ENCODE assay signal across 12 mouse cellular contexts in genomic region chr4:120702056-120702455, GRCm38 (mm10). TPM values are rescaled to one million over a fixed set of nuclear protein-coding genes. Genes with fewer than 3 reads are reported as not detected.
A peak's percentile ranks its signal among the peaks of the same experiment; 100 is the strongest.
DNase-seq lines count a peak whose midpoint lies in the region; ATAC-seq and TF ChIP-seq lines count a peak whose summit lies in the region.
"Had no signal": no experiment of that assay in that cellular context is flagged by ENCODE, and none has a peak within 500 bp of the region (broad histone marks: within the 10 kb centered on the region; RNA-seq: fewer than 3 reads in every experiment).

No protein-coding gene starts in this region.

- intact Hi-C loops in left cerebral cortex, postnatal 36 days (cut with DNase I), result no loop called here

- peak; percentile 24; the same call in 1 of the 2 replicates for ATAC-seq in heart, postnatal 0 days (ENCODE audit: insufficient read depth, low read depth)
- no peak for ATAC-seq in heart, embryonic 12.5 days (ENCODE audit: insufficient number of reproducible peaks, low FRiP score)

- no peak overlapping the region for H3K9ac ChIP-seq in heart, postnatal 0 days (replicated peaks; ENCODE audit: low read depth, low read length)
- H3K9ac ChIP-seq in heart, embryonic 12.5 days, result no peak overlapping the region
- H3K9ac ChIP-seq: embryonic facial prominence, embryonic 15.5 days; liver, embryonic 13.5 days; stomach, embryonic 15.5 days had no signal

- no peak for TF ChIP-seq POLR2A in cerebellum, adult 2 months (IDR thresholded peaks at IDR 0.05; ENCODE audit: borderline replicate concordance, insufficient read depth, low read length)

- 61% methylated on average over 8 of the region's 8 CpGs for WGBS in heart, postnatal 0 days
- WGBS in heart, embryonic 12.5 days, result 84% methylated on average over 8 of the region's 8 CpGs
- WGBS in cerebellum, adult 2 months, result 17% methylated on average over 8 of the region's 8 CpGs

- peaks cover 36% of the 10 kb centered on the region for H3K27me3 ChIP-seq in heart, postnatal 0 days (ENCODE audit: control insufficient read depth, insufficient read depth, low read length)
- peaks cover 77% of the 10 kb centered on the region for H3K27me3 ChIP-seq in heart, embryonic 12.5 days (replicated peaks)
- H3K27me3 ChIP-seq in cerebellum, adult 2 months (ENCODE audit: control insufficient read depth, insufficient read depth, low read length), result no peaks in the 10 kb centered on the region

- no peak overlapping the region for H3K4me3 ChIP-seq in heart, postnatal 0 days (ENCODE audit: low read depth, low read length)
- H3K4me3 ChIP-seq in heart, embryonic 12.5 days, result no peak overlapping the region
- H3K4me3 ChIP-seq in cerebellum, adult 2 months (replicated peaks; ENCODE audit: insufficient read depth, low read depth, low read length), result no peak overlapping the region
- H3K4me3 ChIP-seq: embryonic facial prominence, embryonic 15.5 days; liver, embryonic 13.5 days; stomach, embryonic 15.5 days had no signal

- TF ChIP-seq EP300 in heart, postnatal 0 days (IDR thresholded peaks at IDR 0.05; ENCODE audit: low read depth), result no peak

- no peak overlapping the region for H3K27ac ChIP-seq in heart, postnatal 0 days (ENCODE audit: low read depth)
- no peak overlapping the region for H3K27ac ChIP-seq in heart, embryonic 12.5 days (ENCODE audit: poor library complexity, severe bottlenecking)
- H3K27ac ChIP-seq in cerebellum, adult 2 months (ENCODE audit: insufficient read depth, low read length), result no peak overlapping the region
- H3K27ac ChIP-seq: embryonic facial prominence, embryonic 15.5 days; liver, embryonic 13.5 days; stomach, embryonic 15.5 days had no signal

- no peaks in the 10 kb centered on the region for H3K36me3 ChIP-seq in heart, postnatal 0 days (replicated peaks; ENCODE audit: control insufficient read depth, insufficient read depth, low read length)
- H3K36me3 ChIP-seq in heart, embryonic 12.5 days, result no peaks in the 10 kb centered on the region
- H3K36me3 ChIP-seq: embryonic facial prominence, embryonic 15.5 days; liver, embryonic 13.5 days; stomach, embryonic 15.5 days had no signal

- peak; percentile 30 to 43 for DNase-seq in adrenal gland, adult (ENCODE audit: inconsistent age in 2 of 2, low spot score in 1 of 2)
- DNase-seq in adrenal gland, adult 2 months, result no peak
- no peak for DNase-seq in heart, postnatal 0 days (ENCODE audit: low spot score)
- DNase-seq in cerebellum, adult 2 months, result peak; percentile 40 to 47
- peak; percentile 65 to 73 for DNase-seq in left cerebral cortex, postnatal 36 days (ENCODE audit: low spot score in 2 of 2)
- DNase-seq in thymus, postnatal 14 days, result no peak
- DNase-seq in thymus, postnatal 36 days, result no peak
- DNase-seq: heart, postnatal 36 days; liver, embryonic 13.5 days had no signal

- TF ChIP-seq CTCF in heart, postnatal 0 days (IDR thresholded peaks at IDR 0.05; ENCODE audit: low read depth), result no peak
- TF ChIP-seq CTCF in cerebellum, adult 2 months (IDR thresholded peaks at IDR 0.05; ENCODE audit: borderline replicate concordance, insufficient read depth, low read depth, low read length), result no peak

- no peaks in the 10 kb centered on the region for H3K9me3 ChIP-seq in heart, postnatal 0 days (replicated peaks; ENCODE audit: control insufficient read depth, low read length)
- no peaks in the 10 kb centered on the region for H3K9me3 ChIP-seq in heart, embryonic 12.5 days (replicated peaks)
- H3K9me3 ChIP-seq: embryonic facial prominence, embryonic 15.5 days; liver, embryonic 13.5 days; stomach, embryonic 15.5 days had no signal

- peaks cover 5% of the 10 kb centered on the region; the same call in 1 of the 2 replicates for H3K4me1 ChIP-seq in heart, postnatal 0 days (ENCODE audit: control insufficient read depth, insufficient read depth)
- H3K4me1 ChIP-seq in heart, embryonic 12.5 days (replicated peaks), result peaks cover 24% of the 10 kb centered on the region
- H3K4me1 ChIP-seq in cerebellum, adult 2 months (ENCODE audit: control insufficient read depth, insufficient read depth, low read length), result peaks cover 13% of the 10 kb centered on the region
- H3K4me1 ChIP-seq: embryonic facial prominence, embryonic 15.5 days had no signal

- no peak overlapping the region for H3K4me2 ChIP-seq in heart, postnatal 0 days (ENCODE audit: low read depth, low read length)
- H3K4me2 ChIP-seq in heart, embryonic 12.5 days, result no peak overlapping the region
- H3K4me2 ChIP-seq: embryonic facial prominence, embryonic 15.5 days; liver, embryonic 13.5 days; stomach, embryonic 15.5 days had no signal

RNA-seq across cellular contexts. Expression of gene Cited4, which starts 35.7 kb away (rescaled TPM):
- 10 to 100 TPM; 11.3 to 18.3 TPM for total RNA-seq in adrenal gland, adult 2 months (2021)
- 85.9 and 124 TPM in 2 replicates for polyA plus RNA-seq in adrenal gland, adult 2 months (2012; rRNA removed)
- total RNA-seq in heart, postnatal 0 days (2014; rRNA removed; ENCODE audit: low replicate concordance), result 106 and 123 TPM in 2 replicates
- 51.0 and 74.0 TPM in 2 replicates for polyA plus RNA-seq in heart, postnatal 0 days (2015; fragmentation: Nextera tagmentation; extraction: Ambion mirVana)
- polyA plus RNA-seq in heart, embryonic 12.5 days (2016; fragmentation: Nextera tagmentation; extraction: Ambion mirVana), result 41.2 and 43.6 TPM in 2 replicates
- 9.3 and 12.5 TPM in 2 replicates for polyA plus RNA-seq in cerebellum, adult 2 months (2012; rRNA removed)
- total RNA-seq in left cerebral cortex, postnatal 36 days (2021), result 10 to 100 TPM; 19.3 to 25.5 TPM

RNA-seq across cellular contexts. Expression of gene Kcnq4, which starts 46.4 kb away (rescaled TPM):
- total RNA-seq in adrenal gland, adult 2 months (2021), result 1 to 10 TPM; 1.5 to 2.5 TPM
- 4.1 and 5.4 TPM in 2 replicates for polyA plus RNA-seq in adrenal gland, adult 2 months (2012; rRNA removed)
- 0.85 and 2.9 TPM in 2 replicates for total RNA-seq in heart, postnatal 0 days (2014; rRNA removed; ENCODE audit: low replicate concordance)
- 0.57 and 0.78 TPM in 2 replicates for polyA plus RNA-seq in heart, postnatal 0 days (2015; fragmentation: Nextera tagmentation; extraction: Ambion mirVana)
- 0.89 and 0.95 TPM in 2 replicates for polyA plus RNA-seq in heart, embryonic 12.5 days (2016; fragmentation: Nextera tagmentation; extraction: Ambion mirVana)
- 12.4 and 15.2 TPM in 2 replicates for polyA plus RNA-seq in cerebellum, adult 2 months (2012; rRNA removed)
- 1 to 10 TPM; 6.5 to 7.7 TPM for total RNA-seq in left cerebral cortex, postnatal 36 days (2021)

Comparison
In these comparisons a context has a peak if more than half of its experiments do, and no peak if none do; other contexts are left out.
1. DNase-seq: peak in adrenal gland, adult (2 of 2), cerebellum, adult 2 months (2 of 2) and left cerebral cortex, postnatal 36 days (2 of 2); none in adrenal gland, adult 2 months (single experiment), heart, postnatal 0 days (single experiment), thymus, postnatal 14 days (single experiment) and thymus, postnatal 36 days (0 of 2).